Mouse (Mus musculus) small intestine, adult 2 months (tissue): ENCODE results near the gene Ankar. TPM values are rescaled to one million over a fixed set of nuclear protein-coding genes. Genes with fewer than 3 reads are reported as not detected.
A peak's percentile ranks its signal among the peaks of the same experiment; 100 is the strongest.

ENCODE experiments used
- H3K27ac ChIP-seq: fragments of 200-500 bp; 2 replicates; pipeline ENCODE4 v1.5.1; 2012; ENCODE audit warnings: low read depth, low read length, control low read depth, inconsistent platforms; ENCODE audit not compliant: insufficient read depth
- H3K27me3 ChIP-seq: fragments of 200-500 bp; 2 replicates; pipeline ENCODE4 v1.6.1; 2012; ENCODE audit warnings: mild to moderate bottlenecking, moderate library complexity, low read length, inconsistent platforms; ENCODE audit not compliant: control insufficient read depth, insufficient read depth
- H3K36me3 ChIP-seq: fragments of 200-500 bp; 2 replicates; pipeline ENCODE4 v1.6.1; 2012; ENCODE audit warnings: mild to moderate bottlenecking, low read length, control low read depth, inconsistent platforms; ENCODE audit not compliant: control insufficient read depth, insufficient read depth
- H3K4me1 ChIP-seq: fragments of 200-500 bp; 2 replicates; pipeline ENCODE4 v1.6.1; 2012; ENCODE audit warnings: low read length, inconsistent platforms, mixed read lengths; ENCODE audit not compliant: control insufficient read depth, insufficient read depth, insufficient read length
- H3K4me3 ChIP-seq: fragments of 200-500 bp; 2 replicates; pipeline ENCODE4 v1.5.1; 2012; ENCODE audit warnings: low read depth, mild to moderate bottlenecking, control low read depth, inconsistent platforms, low read length, moderate library complexity
- CTCF ChIP-seq: fragments of 200-500 bp; IDR thresholded peaks from 2 replicates; pipeline ENCODE4 v1.5.1; 2012; ENCODE audit warnings: low read depth, mild to moderate bottlenecking, control low read depth, inconsistent platforms, low read length, moderate library complexity, mixed read lengths; ENCODE audit not compliant: insufficient replicate concordance, insufficient read length; ENCODE audit errors: extremely low read depth
- POLR2A ChIP-seq: fragments of 200-500 bp; IDR thresholded peaks from 2 replicates; pipeline ENCODE4 v1.6.1; 2012; ENCODE audit warnings: low read depth, mild to moderate bottlenecking, control low read depth, inconsistent platforms, low read length, moderate library complexity
- WGBS: fragments of 180-500 bp; shearing (Covaris S2); methylation state at CpG from one replicate; pipeline ENCODE4 v1.1.7; 2018; 5-methylcytosine and 5-hydroxymethylcytosine counted together
- polyA plus RNA-seq: library from polyadenylated mRNA; depleted of rRNA; stranded (reverse); fragments of >200 nt; gene quantifications from 2 replicates; pipeline ENCODE4 v1.2.3, GENCODE M21; 2012

Ankar gene
- polyA plus RNA-seq, 1 experiment, result not detected

- H3K27ac ChIP-seq, result no peak overlapping the region
- no peaks in the 10 kb centered on the region for H3K4me1 ChIP-seq
- TF ChIP-seq POLR2A (no peak), CTCF (no peak)
- H3K36me3 ChIP-seq, result no peaks in the 10 kb centered on the region
- H3K27me3 ChIP-seq, result no peaks in the 10 kb centered on the region
- 87% methylated on average over 9 of the region's 9 CpGs for whole genome bisulfite sequencing
- no peak overlapping the region for H3K4me3 ChIP-seq
Measured at GRCm38 (mm10) chr1:72733191-72733691, 32.9 kb upstream of the Ankar start.

GRCm38 (mm10) chr1:72730126-72730525 is 29.7 kb upstream of the Ankar start:
- no peaks in the 10 kb centered on the region for H3K36me3 ChIP-seq
- H3K27me3 ChIP-seq, result no peaks in the 10 kb centered on the region
- TF ChIP-seq POLR2A (no peak), CTCF (no peak)
- no peak overlapping the region for H3K27ac ChIP-seq
- 86% methylated on average over 10 of the region's 10 CpGs for WGBS
- no peak overlapping the region for H3K4me3 ChIP-seq
- no peaks in the 10 kb centered on the region for H3K4me1 ChIP-seq

GRCm38 (mm10) chr1:72728781-72729180 is 28.4 kb upstream of the Ankar start:
- WGBS, result 52% methylated on average over 4 of the region's 4 CpGs
- H3K4me1 ChIP-seq, result no peaks in the 10 kb centered on the region
- H3K27ac ChIP-seq, result no peak overlapping the region
- H3K36me3 ChIP-seq, result no peaks in the 10 kb centered on the region
- H3K4me3 ChIP-seq, result no peak overlapping the region
- TF ChIP-seq POLR2A (no peak), CTCF (no peak)
- H3K27me3 ChIP-seq, result no peaks in the 10 kb centered on the region

- no peaks in the 10 kb centered on the region for H3K36me3 ChIP-seq
- H3K27ac ChIP-seq, result no peak overlapping the region
- no peaks in the 10 kb centered on the region for H3K27me3 ChIP-seq
- TF ChIP-seq POLR2A (no peak), CTCF (no peak)
- no peaks in the 10 kb centered on the region for H3K4me1 ChIP-seq
- 86% methylated on average over 13 of the region's 13 CpGs for WGBS
- no peak overlapping the region for H3K4me3 ChIP-seq
Measured at GRCm38 (mm10) chr1:72725941-72726340, 25.6 kb upstream of the Ankar start.

GRCm38 (mm10) chr1:72724354-72724753 is 24.0 kb upstream of the Ankar start:
- Histone ChIP-seq H3K4me3 (no peak overlapping the region), H3K4me1 (no peaks in the 10 kb centered on the region), H3K27ac (no peak overlapping the region), H3K27me3 (no peaks in the 10 kb centered on the region), H3K36me3 (no peaks in the 10 kb centered on the region)
- 88% methylated on average over 2 of the region's 2 CpGs for WGBS
- TF ChIP-seq POLR2A (no peak), CTCF (no peak)

GRCm38 (mm10) chr1:72722646-72723045 is 22.3 kb upstream of the Ankar start:
- no peaks in the 10 kb centered on the region for H3K36me3 ChIP-seq
- TF ChIP-seq POLR2A (no peak), CTCF (no peak)
- H3K27ac ChIP-seq, result no peak overlapping the region
- H3K4me3 ChIP-seq, result no peak overlapping the region
- H3K27me3 ChIP-seq, result no peaks in the 10 kb centered on the region
- WGBS, result 66% methylated on average over 8 of the region's 8 CpGs
- H3K4me1 ChIP-seq, result no peaks in the 10 kb centered on the region

- WGBS, result 88% methylated on average over 6 of the region's 6 CpGs
- no peak overlapping the region for H3K4me3 ChIP-seq
- no peaks in the 10 kb centered on the region for H3K36me3 ChIP-seq
- H3K27ac ChIP-seq, result no peak overlapping the region
- H3K27me3 ChIP-seq, result no peaks in the 10 kb centered on the region
- no peaks in the 10 kb centered on the region for H3K4me1 ChIP-seq
- TF ChIP-seq POLR2A (no peak), CTCF (no peak)
Measured at GRCm38 (mm10) chr1:72720115-72720725, 19.8 kb upstream of the Ankar start.

GRCm38 (mm10) chr1:72718846-72719245 is 18.5 kb upstream of the Ankar start:
- Histone ChIP-seq H3K27me3 (no peaks in the 10 kb centered on the region), H3K36me3 (peaks cover 8% of the 10 kb centered on the region), H3K4me3 (no peak overlapping the region), H3K27ac (no peak overlapping the region), H3K4me1 (no peaks in the 10 kb centered on the region)
- peak; percentile 79; the same call in 1 of the 2 replicates for TF ChIP-seq CTCF
- no peak for TF ChIP-seq POLR2A
- WGBS, result 27% methylated on average over 5 of the region's 5 CpGs
